Mouse (Mus musculus) frontal cortex, postnatal 25 days (tissue): ENCODE data around the gene Pabpc4.

ENCODE experiments used
- DNase-seq, 2 experiments: peaks; one replicate each; pipeline ENCODE4 v3.0.0; 2022; ENCODE audit warnings: low spot score in 2 of 2

Gene Pabpc4

DNA sequence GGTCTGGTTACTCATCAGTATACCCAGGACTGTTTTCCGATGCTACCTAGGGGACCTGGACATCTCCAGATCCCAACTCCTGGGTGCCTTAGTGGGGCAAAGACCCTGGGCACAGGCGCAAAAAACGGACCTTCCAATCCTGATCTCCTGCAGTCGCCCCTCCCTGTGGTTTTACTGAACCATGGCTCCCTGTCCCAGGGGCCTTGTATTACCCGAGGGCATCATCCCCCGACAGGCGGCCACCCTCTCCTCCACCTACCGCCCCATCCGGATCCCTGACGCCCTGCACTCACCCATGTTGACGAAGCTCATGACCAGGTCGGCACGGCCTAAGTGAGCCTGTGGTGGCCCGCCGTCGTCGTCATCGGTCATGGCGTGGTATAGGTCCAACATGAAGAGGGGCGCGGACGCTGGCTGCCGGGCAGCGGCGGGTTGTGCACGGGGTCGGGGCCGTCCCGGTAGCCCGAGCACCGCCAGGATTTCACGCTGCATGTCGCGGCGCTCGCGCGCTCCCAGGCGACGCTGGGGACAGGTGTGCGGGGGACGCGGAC lies 80.0 kb downstream of the Pabpc4 start:
- no peak for DNase-seq

DNA sequence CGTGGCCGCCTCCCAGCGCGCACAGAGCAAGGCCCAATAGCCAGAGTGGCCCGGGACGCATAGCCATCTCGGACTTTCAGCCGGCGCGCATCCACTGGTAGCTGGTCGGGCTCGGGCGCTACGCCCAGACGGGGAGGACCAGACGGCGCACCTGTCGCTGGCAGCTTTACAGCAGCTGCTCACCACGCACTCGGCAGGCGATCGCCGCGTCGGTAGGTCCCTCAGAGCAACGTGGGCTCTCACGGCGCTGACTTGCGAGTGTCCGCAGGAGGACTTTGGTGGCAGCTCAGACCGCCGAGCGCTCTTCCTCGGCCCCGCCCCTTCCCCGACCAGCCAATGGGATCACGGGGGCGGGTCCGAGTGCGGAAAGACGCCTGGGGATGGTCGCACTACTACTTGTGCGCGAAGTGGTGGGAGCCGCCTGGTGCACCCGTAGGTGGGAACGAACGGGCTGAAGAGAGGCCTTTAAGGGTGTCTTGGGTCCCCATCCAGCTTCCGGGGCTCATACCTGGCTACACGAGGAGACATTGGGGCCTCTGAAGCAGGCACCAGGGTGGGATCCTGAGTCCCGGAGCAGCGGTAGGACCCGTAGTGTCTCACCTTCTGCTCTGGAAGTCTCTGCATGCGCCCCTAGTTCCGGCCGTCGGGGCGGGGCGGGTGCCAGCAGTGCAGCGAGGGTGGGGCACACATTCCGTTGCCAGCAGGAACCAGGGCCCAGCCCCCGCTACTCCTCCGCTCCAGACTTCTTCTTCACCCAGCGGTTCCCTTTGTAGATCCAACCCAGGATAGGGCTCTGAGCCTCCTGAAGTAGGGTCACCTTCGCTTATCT lies 80.7 kb downstream of the Pabpc4 start, which contains the start of gene Bmp8a:
Gene Bmp8a (minus strand): TSS at position 611 of the 829 bp plus-strand sequence.
- no peak for DNase-seq

DNA sequence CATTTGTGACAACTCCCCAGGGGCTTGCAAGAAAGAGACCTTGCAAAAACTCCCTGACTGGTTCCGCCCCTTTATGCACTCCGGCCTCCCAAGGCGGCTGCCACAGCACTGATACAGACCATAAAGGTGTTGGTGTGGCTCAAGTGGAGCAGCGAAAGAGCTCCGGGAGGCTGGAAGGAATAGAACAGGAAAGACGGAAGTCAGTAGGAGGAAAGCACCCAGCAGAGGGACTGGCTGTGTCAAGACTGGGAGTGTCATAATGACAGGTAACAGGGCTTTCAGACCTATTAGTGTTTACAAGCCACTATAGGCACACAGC lies 81.3 kb downstream of the Pabpc4 start:
- no peak for DNase-seq
